Mouse (Mus musculus) left cerebral cortex, adult 9 months (tissue): Measurements from ENCODE around the gene Gabpb1.
"Not testable (repeated sequence)": the region's sequence is repeated elsewhere in the genome, so short reads cannot be mapped to it uniquely, and the experiment has no call there.

Experiments used
- DNase-seq, 2 experiments: peaks; one replicate each; pipeline ENCODE4 v3.0.0; 2022; ENCODE audit warnings: low spot score in 2 of 2

The Gabpb1 gene

GRCm38 (mm10) chr2:126644768-126645167 is 31.4 kb downstream of the Gabpb1 start:
- no peak for DNase-seq

DNA sequence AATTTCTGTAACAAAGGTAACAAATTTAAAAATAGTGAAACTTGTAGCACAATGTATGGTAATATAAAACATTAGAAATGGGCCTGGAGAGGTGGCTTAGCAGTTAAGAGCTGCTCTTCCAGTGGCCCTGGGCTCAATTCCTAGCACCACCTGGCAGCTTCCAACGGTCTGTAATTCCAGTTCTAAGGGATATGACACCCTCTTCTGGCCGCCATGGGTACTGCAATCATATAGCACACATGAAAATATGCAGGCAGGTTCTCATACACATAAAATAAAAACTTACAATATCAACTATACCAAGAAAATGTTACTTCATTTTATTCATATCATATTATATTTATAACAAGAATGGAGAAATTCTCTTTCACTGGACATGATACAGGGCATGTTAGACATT is 35.8 kb downstream of the Gabpb1 start:
- DNase-seq = no peak

- no peak for DNase-seq
Measured at GRCm38 (mm10) chr2:126635939-126636823, 40.0 kb downstream of the Gabpb1 start.

DNA sequence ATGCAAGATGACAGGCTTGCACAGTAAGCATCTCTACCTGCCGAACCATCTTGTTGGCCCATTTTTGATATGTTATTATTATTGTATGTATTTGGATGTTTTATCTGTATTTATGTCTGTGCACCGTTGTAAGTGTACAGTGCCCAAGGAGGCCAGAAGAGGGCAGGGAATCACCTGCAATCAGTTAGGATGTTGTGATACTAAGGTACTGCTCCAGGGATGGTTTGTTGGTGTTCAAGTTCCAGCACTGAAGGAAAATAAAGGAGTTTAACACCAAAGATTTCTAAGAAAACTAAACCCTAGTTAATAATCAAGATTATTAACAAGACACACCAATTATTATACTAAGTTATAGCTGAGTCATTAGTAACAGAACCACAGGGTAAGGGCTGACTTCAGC is 43.0 kb downstream of the Gabpb1 start:
- DNase-seq = no peak

- DNase-seq = no peak
Measured at GRCm38 (mm10) chr2:126628455-126628995, 47.6 kb downstream of the Gabpb1 start.

GRCm38 (mm10) chr2:126623138-126623537 is 53.0 kb downstream of the Gabpb1 start:
- DNase-seq = no peak

GRCm38 (mm10) chr2:126622455-126622854 is 53.7 kb downstream of the Gabpb1 start:
- no peak for DNase-seq

GRCm38 (mm10) chr2:126619249-126619704 is 56.9 kb downstream of the Gabpb1 start, which contains the start of gene Hdc:
Gene Hdc, minus strand, starts transcription at chr2:126619299.
- DNase-seq = no peak

- DNase-seq = no peak
Measured at GRCm38 (mm10) chr2:126618470-126619179, 57.5 kb downstream of the Gabpb1 start.

- DNase-seq = no peak
Measured at GRCm38 (mm10) chr2:126615355-126615754, 60.8 kb downstream of the Gabpb1 start.

DNA sequence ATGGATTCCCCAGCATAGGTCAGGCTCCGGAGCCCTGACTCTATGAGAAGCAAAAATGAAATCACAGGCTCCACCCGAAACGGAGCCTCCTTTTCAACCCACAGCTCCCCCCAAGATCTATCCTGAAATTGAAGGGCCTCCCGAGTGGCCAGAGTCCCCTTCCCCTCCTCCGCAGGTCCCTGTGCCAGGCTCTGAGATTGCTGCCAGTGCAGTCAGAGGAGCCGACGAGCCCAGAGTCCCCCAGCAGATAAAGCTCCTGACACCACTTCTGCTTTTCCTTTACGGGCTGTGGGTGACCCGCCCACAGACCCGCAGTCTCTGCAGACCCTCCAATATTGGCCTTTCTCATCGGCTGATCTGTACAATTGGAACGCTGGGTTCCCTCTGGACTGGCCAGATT is 66.5 kb downstream of the Gabpb1 start:
- not testable (repeated sequence) for DNase-seq

DNA sequence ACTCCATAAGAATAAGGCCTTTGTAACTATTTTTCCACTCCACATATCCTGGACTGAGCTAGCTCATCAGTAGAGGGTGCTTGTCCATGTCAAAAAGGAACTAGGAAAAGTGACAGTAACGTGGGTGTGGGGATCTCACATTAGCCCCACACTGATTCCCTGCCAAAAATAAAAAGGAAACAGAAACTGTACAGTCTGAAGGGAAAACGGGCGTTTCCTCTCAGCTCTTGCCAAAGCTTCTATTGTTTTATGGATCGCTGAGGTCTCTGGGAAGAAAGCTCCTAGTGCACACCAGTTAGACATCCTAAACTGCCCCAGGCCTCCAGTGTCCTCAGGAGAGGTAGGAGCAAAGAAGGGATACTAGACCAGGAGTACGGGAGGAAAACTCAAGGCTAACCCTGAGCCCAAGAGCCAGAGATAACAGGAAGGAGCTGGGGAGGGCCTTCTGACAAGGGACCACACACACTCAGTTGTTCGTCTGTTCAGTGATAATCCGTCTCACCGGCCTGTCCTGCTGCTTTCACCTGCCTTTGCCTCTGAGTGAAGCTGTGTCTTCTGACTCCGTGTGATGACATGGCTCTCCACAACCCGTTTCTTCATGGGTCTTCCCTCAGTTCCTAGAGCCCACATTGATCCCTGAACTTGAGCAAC is 68.5 kb downstream of the Gabpb1 start:
- DNase-seq = no peak

DNA sequence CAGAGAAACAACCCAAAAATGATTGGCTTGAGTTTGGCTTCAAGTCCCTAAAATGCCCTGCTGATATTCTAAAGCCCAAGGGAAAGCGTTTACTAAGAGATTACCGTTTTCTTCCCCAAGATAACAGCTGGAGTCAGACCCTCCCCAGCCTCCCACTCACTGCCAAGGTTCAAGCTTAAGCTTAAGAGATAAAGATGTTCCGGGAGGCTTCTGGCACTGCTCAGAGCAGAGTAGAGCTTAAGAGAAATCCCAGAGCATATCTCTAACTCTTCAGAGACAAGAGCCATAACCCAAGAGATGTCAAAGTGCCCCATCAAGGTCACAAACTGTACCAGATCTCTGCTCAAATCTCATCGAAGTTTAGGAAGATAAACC is 69.5 kb downstream of the Gabpb1 start:
- DNase-seq = no peak

DNA sequence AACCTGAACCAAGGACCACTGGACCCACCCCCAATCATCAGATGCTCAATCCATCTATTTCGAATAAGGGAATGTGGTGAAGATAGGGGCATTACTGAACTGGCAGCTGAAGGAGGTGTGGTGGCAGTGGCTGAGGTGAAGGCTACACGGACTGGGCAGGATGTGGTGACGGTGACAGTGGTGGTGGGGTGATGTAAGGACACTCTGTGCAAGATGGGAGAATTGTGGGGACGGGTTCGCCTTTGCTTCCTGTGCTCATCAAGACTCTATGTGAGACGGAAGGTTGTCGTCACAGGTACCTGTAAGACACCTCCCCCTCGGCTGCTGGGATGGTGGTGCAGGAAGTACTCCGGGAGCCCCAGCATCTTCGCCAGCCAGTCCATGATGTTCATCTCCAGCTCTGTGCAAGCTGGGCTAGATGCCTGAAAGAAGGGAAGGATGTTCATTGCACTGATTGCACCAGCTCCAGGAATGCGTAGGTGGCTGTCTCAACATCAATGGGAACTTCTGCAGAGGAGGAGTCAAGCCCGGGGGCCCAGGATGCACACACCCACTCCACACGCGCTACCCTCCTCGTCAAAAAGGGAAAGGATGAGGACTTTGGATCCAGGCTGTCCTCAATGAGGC is 70.0 kb downstream of the Gabpb1 start:
- no peak for DNase-seq

DNA sequence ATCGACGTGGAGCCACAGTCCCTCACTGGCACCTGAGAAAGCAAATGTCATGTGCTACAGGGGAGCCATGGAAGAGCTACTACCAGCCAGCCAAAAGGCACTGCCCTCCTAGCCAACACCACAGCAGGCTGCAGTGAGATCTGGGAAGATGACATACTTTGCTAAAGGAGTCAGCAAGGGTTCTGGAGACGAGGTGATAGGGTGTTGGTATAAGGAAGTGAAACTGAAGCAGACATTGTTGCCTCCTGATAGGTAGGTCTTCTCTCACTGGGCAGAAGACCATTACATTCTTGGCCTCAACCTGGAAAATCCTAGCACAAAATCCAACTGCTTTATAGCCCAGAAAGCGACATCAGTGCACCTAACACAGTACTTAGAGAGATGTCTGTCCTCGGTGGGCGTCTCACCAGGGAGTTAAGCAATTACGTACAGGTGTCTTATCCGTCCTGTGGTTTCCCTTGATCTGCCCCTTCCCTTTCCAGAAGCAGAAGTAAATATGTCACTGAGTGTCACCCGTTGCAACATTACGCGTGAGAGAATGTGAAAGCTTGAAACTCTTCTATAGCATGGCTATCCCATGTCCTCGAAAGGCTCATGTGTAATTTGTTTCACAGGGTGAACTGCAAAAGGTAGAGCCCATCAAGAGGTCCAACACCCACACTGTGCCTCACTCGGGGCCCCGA is 74.1 kb downstream of the Gabpb1 start:
- no peak for DNase-seq

DNA sequence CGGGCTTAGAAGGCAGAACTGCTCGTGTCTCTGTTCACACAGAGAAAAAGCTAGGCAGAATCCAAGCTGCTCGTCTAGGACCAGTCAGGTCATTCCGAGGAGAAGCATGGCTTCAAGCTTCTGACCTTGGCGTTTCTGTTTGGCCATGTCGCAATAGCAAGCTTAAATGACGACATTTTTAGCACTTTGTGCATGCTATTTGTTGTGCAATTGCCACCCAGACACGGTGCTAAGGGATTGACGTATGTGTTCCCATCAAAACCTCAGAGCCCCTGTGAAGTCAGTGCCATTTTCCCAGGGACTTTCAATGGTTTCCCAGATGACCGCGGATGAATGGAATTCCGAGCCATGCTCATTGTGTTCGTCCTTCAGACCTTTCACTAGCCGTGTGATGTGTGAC is 75.6 kb downstream of the Gabpb1 start:
- DNase-seq = no peak

GRCm38 (mm10) chr2:126599005-126599404 is 77.1 kb downstream of the Gabpb1 start:
- no peak for DNase-seq

- no peak for DNase-seq
Measured at GRCm38 (mm10) chr2:126598359-126598758, 77.8 kb downstream of the Gabpb1 start.

DNA sequence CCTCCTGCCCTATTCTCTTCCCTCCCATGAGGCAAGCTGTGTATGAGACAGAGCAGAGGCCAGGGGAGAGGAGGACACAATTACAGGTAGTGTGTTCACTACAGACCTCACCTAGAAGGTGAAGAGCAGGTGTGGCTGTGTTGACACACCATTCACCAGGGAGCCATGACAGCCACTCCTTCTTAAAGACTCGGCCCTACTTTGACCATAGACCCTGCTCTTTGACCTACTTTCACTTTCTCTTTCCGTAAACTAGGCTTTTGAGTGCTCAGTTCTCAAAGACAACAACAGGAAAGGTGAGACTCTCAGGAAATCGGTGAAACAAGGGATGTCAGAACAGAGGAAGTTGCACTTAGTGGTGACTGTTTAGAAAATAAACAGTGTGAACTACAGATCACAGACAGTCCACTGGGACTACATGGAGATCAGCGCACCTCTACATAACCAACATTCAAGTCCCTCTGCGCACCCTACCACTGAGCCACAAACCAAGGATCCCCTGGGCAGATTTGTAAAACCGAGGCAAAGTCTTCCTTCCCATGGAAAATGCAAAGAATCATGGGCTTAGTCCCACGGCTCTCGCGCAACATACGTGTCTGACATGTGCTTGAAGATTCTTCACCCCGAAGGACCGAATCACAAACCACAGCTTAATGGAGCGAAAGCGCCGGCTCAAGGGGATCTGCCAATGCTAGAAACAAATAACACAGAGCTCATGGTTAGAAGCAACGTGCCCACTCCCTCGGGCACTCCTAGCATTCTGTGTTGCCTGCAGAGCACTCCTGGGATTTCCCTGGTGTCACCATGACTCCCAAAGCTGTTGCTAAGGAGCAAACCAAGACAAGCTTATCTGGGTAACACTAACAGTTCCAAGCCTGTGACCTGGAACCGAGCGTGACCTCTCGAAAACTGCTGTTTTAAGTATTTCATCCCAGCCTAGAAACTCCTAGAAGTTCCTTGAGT is 78.6 kb downstream of the Gabpb1 start:
- DNase-seq = no peak
